Mouse (Mus musculus) lung, embryonic 14.5 days (tissue): Measurements from ENCODE around the gene Spast. TPM values are rescaled to one million over a fixed set of nuclear protein-coding genes. Genes with fewer than 3 reads are reported as not detected.
"Not testable (repeated sequence)": the region's sequence is repeated elsewhere in the genome, so short reads cannot be mapped to it uniquely, and the experiment has no call there.

ENCODE experiments used
- ATAC-seq: fragments of 200-750 bp; cut with Nextera tagmentation; 2 replicates; pipeline ENCODE4 v1.8.0; 2017; ENCODE audit warnings: mild to moderate bottlenecking, moderate TSS enrichment, moderate library complexity; ENCODE audit not compliant: insufficient read depth
- DNase-seq: peaks from one replicate; pipeline ENCODE4 v3.0.0-alpha.2; 2015
- H3K27ac ChIP-seq: fragments of 300-500 bp; sonication (generic); 2 replicates; pipeline ENCODE4 v1.5.1; 2014; ENCODE audit warnings: low read depth, mild to moderate bottlenecking, moderate library complexity
- H3K27me3 ChIP-seq: fragments of 300-500 bp; sonication (generic); 2 replicates; pipeline ENCODE4 v1.6.1; 2014; ENCODE audit warnings: low read length, control low read depth; ENCODE audit not compliant: insufficient read depth
- H3K36me3 ChIP-seq: fragments of 300-500 bp; sonication (generic); 2 replicates; pipeline ENCODE4 v1.6.1; 2014; ENCODE audit warnings: control low read depth; ENCODE audit not compliant: insufficient read depth
- H3K4me1 ChIP-seq: fragments of 300-500 bp; sonication (generic); 2 replicates; pipeline ENCODE4 v1.6.1; 2014; ENCODE audit warnings: antibody characterized with exemption, control low read depth; ENCODE audit not compliant: insufficient read depth
- H3K4me2 ChIP-seq: fragments of 300-500 bp; sonication (generic); 2 replicates; pipeline ENCODE4 v1.6.1; 2014; ENCODE audit warnings: mild to moderate bottlenecking
- H3K4me3 ChIP-seq: fragments of 300-500 bp; sonication (generic); 2 replicates; pipeline ENCODE4 v1.5.1; 2014; ENCODE audit warnings: low read depth, low read length
- H3K9ac ChIP-seq: fragments of 300-500 bp; sonication (generic); 2 replicates; pipeline ENCODE4 v1.6.1; 2014
- H3K9me3 ChIP-seq: fragments of 300-500 bp; sonication (generic); 2 replicates; pipeline ENCODE4 v1.6.1; 2016; ENCODE audit warnings: low read depth, low read length, control low read depth
- CTCF ChIP-seq: IDR thresholded peaks from 2 replicates; pipeline ENCODE4 v1.5.1; 2016; ENCODE audit warnings: antibody characterized with exemption, low read depth
- WGBS: fragments of 180-500 bp; shearing (Covaris S2); extraction: QIAGEN DNeasy Blood & Tissue Kit; methylation state at CpG from one replicate; pipeline ENCODE4 v1.1.7; 2014; 5-methylcytosine and 5-hydroxymethylcytosine counted together
- polyA plus RNA-seq: library from polyadenylated mRNA; unstranded; fragments of >200 nt; fragmentation: Nextera tagmentation; extraction: Ambion mirVana; gene quantifications from 2 replicates; pipeline ENCODE4 v1.2.1, GENCODE M21; 2014

Gene Spast
- polyA plus RNA-seq, 1 experiment from 2014 or later: 26.7 TPM

DNA sequence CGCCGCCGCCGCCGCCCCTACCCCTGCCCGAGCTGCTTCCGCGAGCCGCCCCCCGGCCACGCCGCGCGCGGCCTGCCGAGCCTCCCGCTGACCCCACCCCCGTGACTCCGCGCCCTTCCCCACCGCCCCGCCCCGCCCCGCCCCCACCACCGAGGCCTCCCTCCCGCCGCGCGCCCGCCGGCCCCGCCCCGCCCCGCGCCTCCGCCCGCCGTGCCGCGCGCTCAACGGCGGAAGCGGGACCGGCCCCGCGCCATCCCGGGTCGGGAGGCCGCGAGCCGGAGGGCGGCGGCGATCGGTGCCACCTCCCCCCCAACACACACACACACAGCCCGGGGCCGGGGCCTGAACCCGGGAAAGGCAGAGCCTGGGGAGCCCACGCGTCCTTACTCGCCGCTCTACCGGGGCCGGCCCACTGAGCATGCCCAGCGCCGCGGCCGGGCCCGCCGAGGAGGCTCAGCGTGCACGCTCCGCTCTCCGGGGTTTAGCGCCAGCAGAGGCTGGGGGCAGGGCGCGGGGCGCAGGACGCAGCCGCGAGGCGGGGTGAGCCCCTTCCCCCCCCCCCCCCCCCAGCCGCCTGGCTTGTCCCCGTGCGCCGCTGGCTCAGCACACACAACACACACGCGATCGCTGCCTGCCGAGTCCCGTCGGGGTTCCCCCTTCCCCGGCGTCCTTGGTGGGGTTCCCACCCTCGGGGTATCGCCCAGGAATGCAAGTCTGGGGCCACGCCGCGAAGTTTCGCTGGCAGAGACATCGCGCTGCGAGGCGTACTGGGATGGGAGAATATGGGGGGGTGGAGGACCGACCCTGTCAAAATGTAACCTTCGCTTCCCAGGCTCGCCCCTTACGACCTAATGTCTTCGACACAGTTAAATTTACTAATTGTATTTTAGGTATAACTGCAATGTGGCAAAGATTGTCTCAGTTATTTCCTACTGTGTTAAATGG is 43.5 kb upstream of the Spast start, which contains the start of gene Memo1:
Memo1 (minus strand) TSS at position 496 of the 945 bp plus-strand sequence.
- Histone ChIP-seq H3K27ac (peak within 1 kb of the TSS; percentile 99), H3K4me1 (peaks cover 10% of the 10 kb centered on the region; the same call in 1 of the 2 replicates), H3K27me3 (no peaks in the 10 kb centered on the region), H3K9me3 (no peaks in the 10 kb centered on the region), H3K4me3 (peak within 1 kb of the TSS; percentile 91), H3K4me2 (peak within 1 kb of the TSS; percentile 63), H3K9ac (peak within 1 kb of the TSS; percentile 90), H3K36me3 (peaks cover 14% of the 10 kb centered on the region; the same call in 1 of the 2 replicates)
- peak; percentile 91 for DNase-seq
- TF ChIP-seq CTCF: no peak
- WGBS: under 1% methylated on average over 72 of the region's 110 CpGs
- peak; percentile 92 for ATAC-seq

- peak; percentile 81 for DNase-seq
- H3K36me3 ChIP-seq: peaks cover 23% of the 10 kb centered on the region
- no peak for ATAC-seq
These were observed 42.5 kb upstream of the Spast start for GRCm38 (mm10) chr17:74296076-74296823.

DNA sequence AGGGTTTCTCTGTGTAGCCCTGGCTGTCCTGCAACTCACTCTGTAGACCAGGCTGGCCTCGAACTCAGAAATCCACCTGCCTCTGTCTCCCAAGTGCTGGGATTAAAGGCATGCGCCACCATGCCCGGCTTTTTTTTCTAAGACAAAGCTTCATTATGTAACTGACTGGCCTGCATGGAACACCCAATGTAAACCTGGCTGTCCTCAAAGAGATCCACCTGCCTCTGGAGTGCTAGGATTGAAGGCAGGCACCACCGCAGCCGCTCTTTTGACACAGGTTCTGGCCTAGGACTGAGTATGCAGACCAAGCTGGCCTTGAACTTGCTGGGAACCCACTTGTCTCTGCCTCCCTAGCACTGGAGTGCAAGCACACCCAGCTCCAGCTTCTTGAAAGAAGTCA is 41.8 kb upstream of the Spast start:
- H3K4me3 ChIP-seq, H3K27me3 ChIP-seq, DNase-seq, H3K9ac ChIP-seq, H3K4me2 ChIP-seq, H3K9me3 ChIP-seq, H3K4me1 ChIP-seq, ATAC-seq, H3K27ac ChIP-seq: not testable (repeated sequence)
- WGBS: 81% methylated on average over 5 of the region's 5 CpGs
- H3K36me3 ChIP-seq: peaks cover 30% of the 10 kb centered on the region

More at GRCm38 (mm10) chr17:74296076-74296823, 42.5 kb upstream of the Spast start:
- Histone ChIP-seq H3K9ac (peak overlapping the region; percentile 90), H3K27me3 (no peaks in the 10 kb centered on the region), H3K9me3 (no peaks in the 10 kb centered on the region), H3K4me3 (peak overlapping the region; percentile 91), H3K27ac (peak overlapping the region; percentile 99), H3K4me1 (peaks cover 10% of the 10 kb centered on the region; the same call in 1 of the 2 replicates), H3K4me2 (peak overlapping the region; percentile 63)
- 35% methylated on average over 11 of the region's 11 CpGs for WGBS
- TF ChIP-seq CTCF: peak; percentile 42

DNA sequence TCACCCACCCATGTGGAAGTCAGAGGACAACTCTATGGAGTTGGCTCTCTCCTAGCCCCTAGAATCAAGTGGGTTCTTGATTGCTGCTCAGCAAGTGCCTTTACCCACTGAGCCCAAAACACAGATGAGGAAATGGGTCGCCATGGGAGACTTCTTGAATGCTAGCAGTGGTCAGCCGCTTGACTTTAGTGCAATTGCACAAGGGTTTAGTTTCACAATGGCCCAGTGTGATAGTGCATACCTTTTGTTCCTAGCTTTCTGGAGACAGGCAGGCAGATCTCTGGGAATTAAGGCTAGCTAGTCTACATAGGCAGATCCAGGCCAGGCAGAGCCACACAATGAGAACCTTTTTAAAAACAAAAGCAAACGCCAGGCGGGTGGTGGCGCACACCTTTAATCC is 38.7 kb upstream of the Spast start:
- peaks cover 42% of the 10 kb centered on the region for H3K36me3 ChIP-seq
- no peak for ATAC-seq
- H3K27ac ChIP-seq: no peak overlapping the region

GRCm38 (mm10) chr17:74304060-74304459 is 34.7 kb upstream of the Spast start:
- no peak for TF ChIP-seq CTCF
- Histone ChIP-seq H3K27ac (no peak overlapping the region), H3K27me3 (no peaks in the 10 kb centered on the region), H3K9me3 (no peaks in the 10 kb centered on the region), H3K4me3 (no peak overlapping the region), H3K4me2 (no peak overlapping the region), H3K36me3 (peaks cover 63% of the 10 kb centered on the region), H3K9ac (no peak overlapping the region), H3K4me1 (no peaks in the 10 kb centered on the region)
- DNase-seq: no peak
- WGBS: 88% methylated on average over 4 of the region's 4 CpGs
- ATAC-seq: no peak

More for the DNA sequence above, 38.7 kb upstream of the Spast start:
- Histone ChIP-seq H3K9ac (no peak overlapping the region), H3K27me3 (no peaks in the 10 kb centered on the region), H3K4me3 (no peak overlapping the region), H3K9me3 (no peaks in the 10 kb centered on the region), H3K4me2 (no peak overlapping the region), H3K4me1 (no peaks in the 10 kb centered on the region)
- 92% methylated on average over 5 of the region's 5 CpGs for WGBS
- DNase-seq: no peak
- no peak for TF ChIP-seq CTCF

GRCm38 (mm10) chr17:74305616-74306015 is 33.2 kb upstream of the Spast start:
- Histone ChIP-seq H3K27ac (no peak overlapping the region), H3K4me3 (no peak overlapping the region), H3K36me3 (peaks cover 66% of the 10 kb centered on the region), H3K4me1 (no peaks in the 10 kb centered on the region), H3K9ac (no peak overlapping the region), H3K27me3 (no peaks in the 10 kb centered on the region), H3K4me2 (no peak overlapping the region), H3K9me3 (no peaks in the 10 kb centered on the region)
- no peak for TF ChIP-seq CTCF
- WGBS: 92% methylated on average over 4 of the region's 4 CpGs
- no peak for ATAC-seq
- DNase-seq: no peak

- no peak overlapping the region for H3K4me2 ChIP-seq
- no peaks in the 10 kb centered on the region for H3K9me3 ChIP-seq
- H3K27ac ChIP-seq: no peak overlapping the region
- no peak for ATAC-seq
- DNase-seq: no peak
- H3K27me3 ChIP-seq: no peaks in the 10 kb centered on the region
- H3K9ac ChIP-seq: no peak overlapping the region
- peaks cover 65% of the 10 kb centered on the region for H3K36me3 ChIP-seq
- no peaks in the 10 kb centered on the region for H3K4me1 ChIP-seq
- TF ChIP-seq CTCF: no peak
- WGBS: 87% methylated on average over 1 of the region's 1 CpGs
- H3K4me3 ChIP-seq: no peak overlapping the region
These were observed 32.8 kb upstream of the Spast start for GRCm38 (mm10) chr17:74306021-74306420.
